Mouse (Mus musculus) olfactory bulb, adult 2 months (tissue): ENCODE measurements around the gene Vegfb.

Experiments
- CTCF ChIP-seq: fragments of 200-500 bp; IDR thresholded peaks from 2 replicates; pipeline ENCODE4 v1.5.1; 2012; ENCODE audit warnings: low read depth, mild to moderate bottlenecking, low read length, moderate library complexity; ENCODE audit not compliant: insufficient read depth
- POLR2A ChIP-seq: fragments of 200-500 bp; IDR thresholded peaks from 2 replicates; pipeline ENCODE4 v1.6.1; 2012; ENCODE audit warnings: mild to moderate bottlenecking, low read depth, low read length, moderate library complexity; ENCODE audit not compliant: insufficient read depth

DNA sequence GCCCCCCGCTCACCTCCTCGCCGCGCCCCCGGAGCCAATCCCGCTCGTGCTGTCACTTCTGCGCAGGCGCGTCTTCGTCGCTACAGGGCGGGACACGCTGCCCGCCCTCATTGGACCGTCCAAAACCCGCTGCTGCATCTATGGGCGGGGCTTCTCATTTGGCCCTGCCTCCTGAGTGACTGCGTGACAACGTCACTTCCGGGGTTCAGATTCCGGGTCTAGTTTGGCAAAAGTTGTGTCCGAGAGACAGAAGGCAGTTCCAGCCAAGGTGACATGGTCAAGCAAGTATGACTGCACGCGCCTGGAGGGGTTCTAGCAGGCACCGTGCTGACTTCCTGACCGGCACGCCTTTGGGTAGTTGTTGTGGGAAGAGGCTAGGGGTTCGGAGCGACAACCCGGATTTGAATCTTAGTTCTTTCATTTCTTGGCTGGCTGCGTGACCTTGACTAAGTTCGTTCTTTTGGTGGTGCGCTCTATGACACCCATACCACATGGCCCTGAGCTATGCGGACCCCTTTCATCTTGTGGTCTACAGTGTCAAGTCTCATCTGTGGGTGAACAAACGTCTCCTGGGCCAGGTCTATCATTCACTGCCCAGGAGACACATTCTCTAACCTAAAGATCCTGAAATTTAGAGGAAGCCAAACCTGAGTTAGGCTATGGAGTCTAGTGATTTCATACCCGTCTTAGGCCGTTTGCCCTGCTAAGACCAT lies 6.9 kb downstream of the Vegfb start, which contains the start of gene Fkbp2:
- TF ChIP-seq CTCF = no peak
- TF ChIP-seq POLR2A = peak; percentile 69
